Mouse (Mus musculus): ENCODE measurements around the gene Pigm.

Gene Pigm

DNA sequence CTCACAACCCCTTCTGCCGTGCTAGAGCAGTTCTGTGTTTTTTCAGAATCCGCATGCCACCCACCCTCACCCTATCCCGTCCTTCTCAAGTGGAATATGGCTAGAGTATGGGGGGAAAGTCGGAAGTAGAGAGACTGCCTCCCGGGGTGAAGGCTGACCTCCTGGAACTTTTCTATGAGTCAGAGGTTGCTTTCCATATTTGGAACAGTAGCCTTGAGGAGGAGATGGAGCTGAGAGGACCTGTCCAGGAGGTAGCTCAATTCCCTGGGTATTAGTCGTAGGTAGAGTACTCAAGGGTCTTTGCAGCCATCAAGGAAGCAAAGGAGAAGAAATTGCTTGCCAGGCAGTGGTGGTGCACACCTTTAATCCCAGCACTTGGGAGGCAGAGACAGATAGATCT, 24.3 kb upstream of the Pigm start:
- DNase-seq (ENCODE audit: low spot score): no peak

DNA sequence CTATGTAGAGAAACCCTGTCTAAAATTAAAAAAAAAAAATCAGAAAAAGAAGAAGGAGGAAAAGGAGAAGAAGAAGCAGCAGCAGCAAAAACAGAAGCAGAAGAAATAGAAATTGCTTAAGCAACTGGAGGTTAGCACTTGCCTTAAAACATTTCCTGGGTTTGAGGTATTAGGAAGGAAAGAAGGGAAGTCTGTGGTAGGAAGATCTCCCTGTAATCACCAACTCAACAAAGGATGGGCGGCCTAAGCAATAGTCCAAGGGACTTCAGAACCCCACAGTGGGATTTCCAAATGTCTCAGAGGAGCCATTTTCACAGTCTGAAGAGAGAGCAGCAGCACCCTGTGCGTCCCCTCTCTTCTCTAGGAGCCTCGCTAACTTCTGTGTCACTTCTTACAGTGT, 23.9 kb upstream of the Pigm start:
- no peak for DNase-seq (ENCODE audit: low spot score)

DNA sequence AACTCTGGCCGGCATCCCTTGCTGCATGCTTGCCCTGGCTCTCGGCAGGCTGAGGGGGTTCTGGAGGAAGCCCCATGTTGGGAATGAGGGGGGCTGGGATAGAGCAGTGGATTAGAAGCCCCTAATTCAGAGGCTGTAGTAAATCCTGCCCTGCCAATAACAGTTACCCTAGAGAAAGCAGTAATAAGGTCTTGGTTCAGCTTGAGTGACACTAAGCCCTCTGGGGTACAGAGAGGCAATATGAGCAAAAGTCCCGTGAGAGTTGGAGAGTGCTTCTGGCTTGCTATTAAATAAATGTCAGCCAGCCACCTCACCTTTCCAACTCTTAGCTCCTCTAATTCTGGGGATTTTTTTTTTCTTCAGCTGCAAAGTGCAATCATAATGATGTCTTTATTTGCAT, 21.0 kb upstream of the Pigm start:
- DNase-seq (ENCODE audit: low spot score): no peak

DNA sequence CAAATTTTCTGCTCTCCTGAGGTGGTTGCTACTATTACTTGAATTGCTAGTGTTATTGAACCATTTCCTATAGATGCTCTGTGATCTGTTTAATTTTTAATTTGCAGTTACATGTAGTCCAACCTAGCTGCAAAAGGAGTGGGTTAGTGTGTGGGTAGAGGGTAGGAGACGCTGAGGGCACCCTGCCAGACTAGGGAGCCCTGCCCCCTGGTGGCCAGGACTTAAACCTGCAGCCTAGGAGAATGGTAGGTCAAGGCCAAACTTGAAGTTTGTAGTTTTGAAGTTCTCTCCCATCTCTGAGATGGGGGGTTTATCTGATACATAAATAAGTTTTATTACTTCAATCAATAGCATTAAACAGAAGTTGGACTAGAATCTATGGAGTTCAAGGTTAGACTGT, 18.8 kb upstream of the Pigm start:
- DNase-seq (ENCODE audit: low spot score): peak; percentile 41

DNA sequence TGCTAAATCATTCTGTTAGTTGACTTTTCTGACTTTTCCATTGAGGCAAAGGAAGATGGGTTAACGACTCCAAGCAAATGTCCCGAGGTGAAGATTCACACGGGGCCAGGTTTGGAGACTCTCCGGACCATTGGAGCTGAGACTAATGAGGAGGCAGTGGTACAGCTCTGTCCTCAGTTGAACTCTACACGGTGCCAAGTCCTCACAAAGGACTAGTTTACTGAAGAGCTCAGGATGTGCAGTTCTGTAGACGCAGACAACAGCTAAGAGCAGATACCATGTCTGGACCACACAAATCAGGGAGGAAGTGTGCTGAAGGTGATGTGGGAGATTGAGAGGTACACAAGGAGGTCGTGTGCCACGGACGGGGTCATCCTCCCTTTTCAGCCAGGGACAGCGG, 18.0 kb upstream of the Pigm start:
- no peak for DNase-seq (ENCODE audit: low spot score)

DNA sequence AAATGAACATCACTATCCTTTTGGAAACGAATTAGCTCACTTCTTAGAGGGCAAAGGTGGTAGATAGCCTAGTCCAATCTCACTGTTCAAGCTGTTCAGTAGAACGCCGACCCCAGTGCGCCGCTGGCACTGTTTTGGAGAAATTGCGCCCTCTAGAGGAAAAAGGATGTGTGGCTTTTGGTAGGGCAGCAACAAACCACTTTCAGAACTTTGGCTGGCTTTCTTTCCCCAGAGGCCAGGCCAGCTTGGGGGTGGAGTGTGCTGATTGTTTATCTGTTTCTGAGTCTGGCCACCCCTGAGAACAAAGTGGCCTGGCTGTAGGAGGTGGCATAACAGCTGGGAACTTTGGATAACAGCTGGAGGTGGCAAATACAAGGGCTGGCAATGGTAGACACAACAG, 11.7 kb upstream of the Pigm start:
- DNase-seq (ENCODE audit: low spot score): peak; percentile 59

DNA sequence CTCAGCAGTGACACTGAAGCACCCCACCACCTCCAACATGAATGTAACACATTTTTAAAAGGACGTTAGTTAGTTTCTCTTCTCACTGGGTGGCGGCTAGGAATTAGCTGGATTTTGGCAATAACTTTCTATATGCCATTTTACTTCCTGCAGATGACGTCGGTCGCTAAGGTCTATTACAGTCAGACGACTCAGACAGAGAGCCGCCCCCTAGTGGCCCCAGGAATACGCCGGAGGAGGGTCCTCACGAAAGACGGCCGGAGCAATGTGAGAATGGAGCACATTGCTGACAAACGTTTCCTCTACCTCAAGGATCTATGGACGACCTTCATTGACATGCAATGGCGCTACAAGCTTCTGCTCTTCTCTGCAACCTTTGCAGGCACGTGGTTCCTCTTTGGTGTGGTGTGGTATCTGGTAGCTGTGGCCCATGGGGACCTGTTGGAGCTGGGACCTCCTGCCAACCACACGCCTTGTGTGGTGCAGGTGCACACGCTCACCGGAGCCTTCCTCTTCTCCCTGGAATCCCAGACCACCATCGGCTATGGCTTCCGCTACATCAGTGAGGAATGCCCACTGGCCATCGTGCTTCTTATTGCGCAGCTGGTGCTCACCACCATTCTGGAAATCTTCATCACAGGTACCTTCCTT, 7.5 kb upstream of the Pigm start:
- DNase-seq (ENCODE audit: low spot score): peak; percentile 59

DNA sequence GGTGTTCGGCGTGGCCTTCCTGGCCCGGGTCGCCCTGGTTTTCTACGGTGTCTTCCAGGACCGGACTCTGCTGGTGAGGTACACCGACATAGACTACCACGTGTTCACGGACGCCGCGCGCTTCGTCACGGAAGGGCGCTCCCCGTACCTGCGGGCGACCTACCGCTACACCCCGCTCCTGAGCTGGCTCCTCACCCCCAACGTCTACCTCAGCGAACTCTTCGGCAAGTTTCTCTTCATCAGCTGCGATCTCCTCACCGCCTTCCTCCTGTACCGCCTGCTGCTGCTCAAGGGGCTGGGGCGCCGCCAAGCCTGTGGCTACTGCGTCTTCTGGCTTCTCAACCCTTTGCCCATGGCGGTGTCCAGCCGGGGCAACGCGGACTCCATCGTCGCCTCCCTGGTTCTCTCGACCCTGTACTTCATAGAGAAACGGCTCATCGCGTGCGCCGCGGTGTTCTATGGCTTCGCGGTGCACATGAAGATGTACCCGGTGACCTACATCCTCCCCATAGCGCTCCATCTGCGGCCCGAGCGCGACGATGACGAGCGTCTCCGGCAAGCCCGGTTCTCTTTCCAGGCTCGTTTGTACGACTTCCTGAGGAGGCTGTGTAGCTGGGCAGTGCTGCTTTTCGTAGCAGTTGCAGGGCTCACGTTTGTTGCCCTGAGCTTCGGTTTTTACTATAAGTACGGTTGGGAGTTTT, 562 bp downstream of the Pigm start:
- no peak for DNase-seq (ENCODE audit: low spot score)

DNA sequence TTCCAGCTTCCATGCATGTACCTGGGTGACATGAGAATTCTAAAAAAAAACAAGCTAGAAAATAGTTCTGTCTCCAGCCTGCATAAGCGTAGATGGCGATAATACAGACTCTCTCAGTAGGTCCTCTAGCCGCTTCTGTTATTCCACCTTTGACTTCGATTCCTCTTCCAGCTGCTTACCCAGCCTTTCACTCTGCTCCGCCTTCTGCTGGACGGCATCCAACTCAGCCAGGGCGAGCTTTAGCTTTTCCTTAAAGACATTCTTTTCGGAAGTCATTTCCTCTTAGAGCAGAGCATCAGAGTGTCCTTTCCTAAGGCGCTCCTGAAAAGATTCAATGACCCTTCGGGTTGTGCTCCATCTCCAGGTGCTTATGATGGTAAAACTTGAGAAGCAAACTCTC, 3.7 kb downstream of the Pigm start:
- DNase-seq (ENCODE audit: low spot score): no peak

DNA sequence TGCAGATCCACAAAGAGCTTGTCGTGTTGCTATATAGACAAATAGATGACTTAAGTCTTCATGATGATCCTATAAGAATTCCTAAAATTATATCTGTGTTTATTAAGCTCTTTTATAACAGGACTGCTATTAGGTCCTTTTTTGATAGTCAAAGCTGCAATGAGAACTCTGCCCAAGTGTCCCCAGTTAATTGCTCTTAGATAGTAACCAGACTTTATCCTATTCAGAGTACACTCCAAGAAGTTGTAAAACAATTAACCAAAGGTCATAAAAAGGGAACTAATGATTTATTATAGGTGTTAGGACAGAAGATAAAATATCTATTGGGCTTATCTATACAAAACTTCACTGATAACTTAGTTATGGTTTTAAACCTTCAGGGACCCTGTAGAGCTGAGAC, 5.7 kb downstream of the Pigm start:
- no peak for DNase-seq (ENCODE audit: low spot score)

DNA sequence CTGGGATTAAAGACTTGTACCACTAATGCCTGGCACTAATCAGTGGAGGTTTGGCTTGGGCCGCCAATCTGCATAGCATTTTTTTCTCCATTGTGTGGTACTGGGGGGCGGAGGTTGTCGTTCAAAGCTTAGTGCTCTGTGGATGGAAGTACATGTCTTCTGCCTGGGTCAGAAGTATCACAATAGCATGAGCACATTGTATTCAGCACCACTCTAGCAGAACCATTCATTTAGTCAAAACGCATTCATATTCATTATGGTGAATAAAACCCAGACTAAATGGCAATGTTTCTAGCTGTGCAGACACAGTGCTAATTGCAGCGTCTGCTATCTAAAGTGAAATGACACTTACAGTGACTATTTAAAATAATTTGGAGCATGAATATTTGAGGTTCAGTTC, 10.9 kb downstream of the Pigm start:
- DNase-seq (ENCODE audit: low spot score): no peak

DNA sequence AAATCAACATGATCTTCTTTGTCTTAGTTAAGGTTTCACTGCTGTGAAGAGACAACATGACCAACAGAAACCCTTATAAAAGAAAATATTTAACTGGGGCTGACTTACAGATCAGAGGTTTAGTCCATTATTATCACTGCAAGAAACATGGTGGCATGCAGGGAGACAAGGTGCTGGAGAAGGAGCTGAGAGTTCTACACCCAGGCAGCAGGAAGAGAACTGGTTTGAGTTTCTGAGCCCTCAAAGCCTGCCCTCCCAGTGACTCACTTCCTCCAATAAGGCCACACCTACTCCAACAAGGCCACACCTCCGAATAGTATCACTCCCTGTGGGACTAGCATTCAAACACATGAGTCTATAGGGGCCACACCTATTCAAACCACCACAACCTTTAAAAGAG, 14.4 kb downstream of the Pigm start:
- no peak for DNase-seq (ENCODE audit: low spot score)

DNA sequence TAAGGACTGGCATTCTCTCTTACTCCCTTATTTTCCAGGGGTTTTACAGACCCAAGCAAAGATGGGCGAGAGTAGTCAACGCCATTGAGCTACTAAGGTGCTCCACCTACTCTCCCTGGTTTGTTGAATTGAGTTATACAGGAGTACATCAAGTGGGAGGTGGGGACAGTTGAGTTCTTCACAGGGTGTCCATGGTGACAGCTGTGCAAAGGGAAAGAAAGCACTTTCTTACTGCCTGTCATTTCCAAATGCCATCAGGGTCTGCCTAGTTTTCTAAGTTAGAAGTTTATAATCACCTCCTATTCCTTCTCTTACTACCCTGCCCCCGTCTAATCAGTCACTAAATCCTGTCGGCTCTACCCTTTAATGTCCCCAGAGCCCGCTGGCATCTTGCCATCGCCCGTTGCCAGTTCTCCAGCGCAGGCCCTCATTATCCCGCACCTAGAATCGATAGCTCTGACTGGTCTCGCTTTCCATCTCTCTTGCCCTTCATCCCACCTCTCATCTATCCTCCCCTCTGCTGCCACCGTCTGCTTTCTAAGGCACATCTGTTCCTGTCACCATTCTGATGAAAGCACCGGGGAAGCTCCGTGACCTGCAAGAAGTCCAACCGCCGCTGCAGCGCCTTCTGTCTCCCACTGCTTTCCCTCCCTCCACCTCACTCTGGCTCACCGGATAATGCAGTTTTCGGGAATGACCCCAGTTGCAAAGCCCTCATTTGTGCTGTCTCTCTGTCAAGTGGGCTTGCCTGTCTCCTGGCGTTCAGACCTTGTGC, 15.6 kb downstream of the Pigm start:
- DNase-seq (ENCODE audit: low spot score): no peak

DNA sequence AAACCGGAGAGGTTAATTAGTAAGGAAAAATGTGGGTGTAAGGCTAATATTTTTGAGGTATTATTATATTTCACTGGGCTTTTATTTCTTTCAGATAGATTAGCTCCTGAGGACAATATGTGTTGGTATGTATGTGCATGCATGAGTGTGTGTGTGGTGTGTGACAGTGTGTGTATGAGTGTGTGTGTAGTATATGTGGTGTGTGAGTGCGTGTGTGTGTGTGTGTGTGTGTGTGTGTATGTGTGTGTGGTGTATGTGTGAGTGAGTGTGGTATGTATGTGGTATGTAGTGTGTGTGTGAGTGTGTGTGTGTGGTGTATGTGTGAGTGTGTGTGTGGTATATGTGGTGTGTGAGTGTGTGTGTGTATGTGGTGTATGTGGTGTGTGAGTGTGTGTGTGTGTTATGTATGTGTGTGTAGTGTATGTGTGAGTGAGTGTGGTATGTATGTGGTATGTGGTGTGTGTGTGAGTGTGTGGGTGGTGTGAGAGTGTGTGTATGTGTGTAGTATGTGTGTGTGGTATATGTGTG, 16.4 kb downstream of the Pigm start:
- DNase-seq (ENCODE audit: low spot score): no peak

DNA sequence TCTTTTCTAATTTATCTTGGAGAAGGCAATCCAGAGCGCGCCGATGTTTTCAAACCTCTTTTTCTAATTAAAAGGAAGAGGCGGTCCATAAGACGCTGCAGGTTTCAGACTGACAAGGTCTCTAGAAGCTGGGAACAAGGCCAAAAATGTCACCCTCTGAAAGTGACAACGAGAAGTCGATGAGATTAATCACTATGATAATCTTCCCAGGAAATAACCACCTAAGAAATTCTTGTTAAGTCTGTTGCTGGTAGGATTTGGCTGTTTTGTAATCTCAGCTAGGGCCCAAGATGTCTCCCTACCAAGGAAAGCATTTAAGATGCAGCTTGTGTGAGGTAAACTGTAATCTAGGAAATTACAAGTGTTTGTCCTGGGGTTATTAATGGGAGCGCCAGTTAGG, 17.4 kb downstream of the Pigm start:
- no peak for DNase-seq (ENCODE audit: low spot score)

DNA sequence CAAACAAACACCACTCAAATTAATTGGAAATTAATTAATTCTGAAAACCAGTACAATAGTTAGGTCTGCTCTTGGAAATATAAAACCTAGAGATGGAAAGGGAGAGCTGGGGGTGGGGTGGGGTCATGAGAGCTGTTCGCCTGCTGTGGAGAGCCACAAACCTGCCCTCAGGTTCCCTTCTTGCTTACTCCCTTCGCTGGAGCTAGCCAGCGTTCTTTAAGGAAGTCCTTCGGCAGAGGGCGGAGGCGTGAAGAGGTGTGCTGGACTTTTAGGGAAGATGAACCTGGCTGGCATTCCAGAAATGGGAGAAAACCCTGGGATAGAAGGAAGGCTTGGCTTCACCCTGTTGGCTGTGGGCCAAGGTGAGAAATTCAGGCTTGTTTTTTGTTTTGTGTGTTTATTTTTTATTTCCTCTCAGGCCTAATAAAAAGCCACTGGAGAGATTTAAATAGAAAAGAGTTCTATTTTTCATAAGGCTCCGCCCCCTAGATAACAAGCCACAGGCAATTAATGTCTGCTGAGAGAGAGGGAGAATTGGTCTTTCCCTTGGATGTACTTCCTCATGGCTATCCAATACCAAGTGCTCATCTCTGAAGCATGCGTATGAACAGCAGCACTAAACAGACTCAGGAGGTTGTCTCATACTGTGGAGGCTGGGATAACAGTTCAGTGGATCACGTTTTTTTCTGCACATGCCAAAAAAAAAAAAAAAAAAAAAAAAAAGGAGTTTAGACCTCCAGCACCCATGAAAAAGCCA, 20.8 kb downstream of the Pigm start:
- DNase-seq (ENCODE audit: low spot score): no peak

DNA sequence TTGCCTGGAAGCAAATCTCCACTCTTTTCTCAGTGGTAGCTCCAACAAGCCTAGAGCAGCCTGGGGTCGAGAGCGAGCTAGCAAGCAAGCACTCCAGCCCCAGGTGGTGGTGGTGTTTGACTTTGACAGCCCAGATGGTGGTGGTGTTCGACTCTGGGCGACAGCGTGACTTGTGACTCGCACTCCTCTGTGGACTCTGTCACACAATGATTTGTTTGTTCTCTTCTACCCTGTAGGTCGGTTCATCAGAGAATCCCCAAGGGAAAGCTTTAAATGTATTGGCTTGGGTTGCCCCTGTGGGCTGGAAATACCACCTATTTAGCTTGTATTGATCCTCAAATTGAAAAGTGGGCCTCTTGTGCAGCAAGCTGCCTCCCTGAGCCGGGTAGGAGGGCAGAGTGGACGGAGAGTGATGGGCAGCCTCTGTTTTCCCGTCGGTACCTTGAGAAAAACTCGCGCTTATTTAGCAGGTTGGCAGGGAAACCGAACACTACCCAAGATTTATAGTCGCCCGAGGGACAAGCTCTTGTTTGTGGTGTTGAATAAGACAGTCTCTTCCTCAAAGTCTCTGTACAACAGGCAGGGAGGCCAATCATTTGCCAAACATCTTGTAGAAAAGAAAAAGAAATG, 29.8 kb downstream of the Pigm start:
- DNase-seq (ENCODE audit: low spot score): no peak

DNA sequence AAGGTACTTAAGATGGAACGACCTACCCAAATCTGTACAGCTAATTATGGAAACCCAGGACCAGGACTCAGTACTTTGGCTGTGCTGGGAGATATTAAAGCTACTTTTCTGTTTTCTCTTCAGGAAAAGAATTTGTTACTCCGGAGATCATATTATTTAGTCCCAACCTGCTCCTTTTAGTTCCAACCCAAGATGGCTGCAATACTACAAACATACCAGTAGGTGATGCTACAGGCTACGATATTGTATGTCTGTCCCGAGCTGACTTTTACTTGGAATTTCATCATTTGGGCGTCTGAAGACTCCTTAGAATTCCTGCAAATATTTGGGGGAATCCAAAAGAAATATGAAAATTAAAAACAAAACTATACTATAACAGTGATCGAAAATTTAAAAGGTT, 32.6 kb downstream of the Pigm start:
- DNase-seq (ENCODE audit: low spot score): peak; percentile 51

DNA sequence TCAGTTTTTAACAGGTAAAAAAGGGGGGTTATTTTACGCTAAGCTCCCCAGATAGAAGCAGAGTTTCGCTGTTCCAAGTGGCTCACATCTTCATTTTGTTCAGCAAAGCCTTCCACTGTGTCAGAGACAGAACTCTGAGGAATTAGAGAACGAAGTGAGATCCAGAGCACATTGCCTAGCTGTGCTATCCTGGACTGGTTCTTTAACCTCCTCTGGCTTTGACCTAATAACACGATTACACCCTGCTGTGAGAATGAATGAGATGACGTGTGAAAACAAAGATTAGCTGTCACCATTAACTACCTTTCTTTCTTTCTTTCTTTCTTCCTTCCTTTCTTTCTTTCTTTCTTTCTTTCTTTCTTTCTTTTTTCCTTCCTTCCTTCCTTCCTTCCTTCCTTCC, 33.1 kb downstream of the Pigm start:
- DNase-seq (ENCODE audit: low spot score): no peak

DNA sequence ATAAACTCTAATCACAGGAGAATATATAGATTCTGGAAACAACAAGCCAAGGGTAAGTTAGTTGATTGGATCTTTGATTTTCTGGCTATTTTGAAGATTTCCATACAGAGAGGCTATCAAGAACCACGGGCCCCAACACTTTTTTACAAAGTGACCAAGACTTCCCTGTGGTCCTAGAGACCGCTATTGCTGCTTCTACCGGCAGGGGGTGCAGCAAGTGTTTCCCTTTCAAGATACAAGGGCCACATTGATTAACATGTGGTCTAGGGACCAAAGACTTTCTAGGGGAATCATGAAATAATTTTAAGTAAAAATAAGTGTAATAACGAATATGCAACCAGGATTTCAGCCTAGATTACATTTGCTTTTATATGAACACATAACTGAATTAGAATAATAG, 34.5 kb downstream of the Pigm start:
- peak; percentile 73 for DNase-seq (ENCODE audit: low spot score)

DNA sequence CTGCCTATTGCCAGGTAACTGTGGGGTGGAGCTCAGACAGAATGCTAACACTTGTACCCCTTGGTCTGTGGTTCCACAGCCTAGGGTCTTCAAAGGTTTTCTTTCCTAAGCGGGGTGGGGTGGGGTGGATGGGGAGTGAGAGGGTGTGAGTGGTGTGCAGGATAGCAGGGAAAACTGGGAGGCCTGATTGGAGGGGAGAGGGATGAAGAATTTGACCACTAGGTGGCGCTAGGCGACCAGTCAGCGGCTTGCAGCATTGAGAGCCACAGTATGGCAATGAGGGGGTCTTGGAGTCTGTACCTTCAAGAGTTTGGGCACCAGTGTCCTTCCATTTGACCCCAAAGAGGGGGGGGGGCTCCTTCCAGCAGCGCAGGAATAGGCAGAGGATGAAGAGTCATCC, 35.9 kb downstream of the Pigm start:
- peak; percentile 65 for DNase-seq (ENCODE audit: low spot score)
